Mouse (Mus musculus) neural tube, embryonic 14.5 days (tissue): ENCODE results near the gene Adss. TPM values are rescaled to one million over a fixed set of nuclear protein-coding genes. Genes with fewer than 3 reads are reported as not detected.

Source experiments
- ATAC-seq: fragments of 200-750 bp; cut with Nextera tagmentation; 2 replicates; pipeline ENCODE4 v1.8.0; 2017; ENCODE audit warnings: low read depth, mild to moderate bottlenecking, moderate TSS enrichment, moderate library complexity
- H3K27ac ChIP-seq: fragments of 300-500 bp; sonication (generic); 2 replicates; pipeline ENCODE4 v1.5.1; 2014; ENCODE audit warnings: low read depth, mild to moderate bottlenecking, control low read depth, low read length, moderate library complexity, mixed read lengths
- H3K27me3 ChIP-seq: fragments of 300-500 bp; sonication (generic); 2 replicates; pipeline ENCODE4 v1.6.1; 2014; ENCODE audit warnings: low read length; ENCODE audit not compliant: control insufficient read depth, insufficient read depth
- H3K36me3 ChIP-seq: fragments of 300-500 bp; sonication (generic); 2 replicates; pipeline ENCODE4 v1.6.1; 2014; ENCODE audit warnings: low read length, mixed read lengths; ENCODE audit not compliant: control insufficient read depth, insufficient read depth
- H3K4me1 ChIP-seq: fragments of 300-500 bp; sonication (generic); 2 replicates; pipeline ENCODE4 v1.6.1; 2014; ENCODE audit warnings: low read length; ENCODE audit not compliant: control insufficient read depth, insufficient read depth
- H3K4me2 ChIP-seq: fragments of 300-500 bp; sonication (generic); 2 replicates; pipeline ENCODE4 v1.6.1; 2014; ENCODE audit warnings: mild to moderate bottlenecking, low read depth, low read length, control low read depth
- H3K4me3 ChIP-seq: fragments of 300-500 bp; sonication (generic); 2 replicates; pipeline ENCODE4 v1.5.1; 2014; ENCODE audit warnings: low read depth, low read length, control low read depth, mixed read lengths
- H3K9ac ChIP-seq: fragments of 300-500 bp; sonication (generic); replicated peaks from 2 replicates; pipeline ENCODE4 v1.6.1; 2014; ENCODE audit warnings: low read depth, mild to moderate bottlenecking, control low read depth, low read length, mixed read lengths
- H3K9me3 ChIP-seq: fragments of 300-500 bp; sonication (generic); 2 replicates; pipeline ENCODE4 v1.6.1; 2016; ENCODE audit warnings: low read length; ENCODE audit not compliant: control insufficient read depth
- WGBS: fragments of 180-500 bp; shearing (Covaris S2); extraction: QIAGEN DNeasy Blood & Tissue Kit; methylation state at CpG from one replicate; pipeline ENCODE4 v1.1.7; 2014; 5-methylcytosine and 5-hydroxymethylcytosine counted together
- polyA plus RNA-seq: library from polyadenylated mRNA; unstranded; fragments of >200 nt; fragmentation: Nextera tagmentation; extraction: Ambion mirVana; gene quantifications from 2 replicates; pipeline ENCODE4 v1.2.1, GENCODE M21; 2014

Gene Adss
- polyA plus RNA-seq, 1 experiment from 2014 or later = 52.2 TPM

DNA sequence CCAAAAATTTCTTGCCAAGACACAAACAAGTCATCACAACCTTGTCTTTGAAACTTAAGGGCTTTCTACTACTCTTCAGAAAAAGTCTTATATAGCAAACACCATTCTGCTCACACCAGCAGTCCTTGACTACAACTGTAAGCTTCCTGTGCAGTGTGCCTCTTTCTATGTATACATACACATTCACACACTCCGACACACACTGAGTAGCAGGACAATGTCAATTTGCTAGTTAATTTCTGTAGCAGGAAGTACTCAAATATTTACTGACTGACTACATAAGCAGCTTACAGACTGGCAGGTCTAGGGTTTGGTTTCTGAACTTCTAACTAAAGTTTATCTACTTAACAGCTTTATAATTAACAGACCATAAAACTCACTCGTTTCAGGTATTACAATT lies 18.9 kb downstream of the Adss start:
- Histone ChIP-seq H3K9me3 (no peaks in the 10 kb centered on the region), H3K4me3 (no peak overlapping the region), H3K4me1 (no peaks in the 10 kb centered on the region), H3K4me2 (no peak overlapping the region), H3K9ac (no peak overlapping the region), H3K27ac (no peak overlapping the region), H3K36me3 (peaks cover 16% of the 10 kb centered on the region), H3K27me3 (no peaks in the 10 kb centered on the region)
- WGBS = 91% methylated on average over 2 of the region's 2 CpGs
- no peak for ATAC-seq

DNA sequence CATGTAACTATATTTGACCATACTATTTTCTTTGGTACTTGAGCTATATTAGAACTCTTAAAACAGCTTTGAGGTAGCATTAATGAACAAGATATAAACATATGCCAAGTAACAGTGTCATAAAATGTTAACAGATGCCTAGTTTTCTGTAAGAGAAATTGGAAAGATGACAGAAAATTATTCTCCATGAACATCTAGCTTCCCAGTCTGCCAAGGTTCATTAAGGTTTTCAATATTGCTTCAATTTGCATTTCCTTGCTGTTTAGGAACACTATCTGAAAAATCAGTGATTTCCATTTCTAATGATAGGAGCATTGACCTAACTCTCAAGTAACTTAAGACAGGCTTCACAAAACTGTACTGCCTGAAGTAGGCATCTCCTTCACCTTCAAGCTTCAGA lies 27.4 kb downstream of the Adss start:
- no peaks in the 10 kb centered on the region for H3K4me1 ChIP-seq
- ATAC-seq = no peak
- H3K9me3 ChIP-seq = no peaks in the 10 kb centered on the region
- H3K36me3 ChIP-seq = peaks cover 15% of the 10 kb centered on the region; the same call in 1 of the 2 replicates
- H3K9ac ChIP-seq = no peak overlapping the region
- no peak overlapping the region for H3K4me2 ChIP-seq
- no peak overlapping the region for H3K4me3 ChIP-seq
- no peaks in the 10 kb centered on the region for H3K27me3 ChIP-seq
- no peak overlapping the region for H3K27ac ChIP-seq

DNA sequence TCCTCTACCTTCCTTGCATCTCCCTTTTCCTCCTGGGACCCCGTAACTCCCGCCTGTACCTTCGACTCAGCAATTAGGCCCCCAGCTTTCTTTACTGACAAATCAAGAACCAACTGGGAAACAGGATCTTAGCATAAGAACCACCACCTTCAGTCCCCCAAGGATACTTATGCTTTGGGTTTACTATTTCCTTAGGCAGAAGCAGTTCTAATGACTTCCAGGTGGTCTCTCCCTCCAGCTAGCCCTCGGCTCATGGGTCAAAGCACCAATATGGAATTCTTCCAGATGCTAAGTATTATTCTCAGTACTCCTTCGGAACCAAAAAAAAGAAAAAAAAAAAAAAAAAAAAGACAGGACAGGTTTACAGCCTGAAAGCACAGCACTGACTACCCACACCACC lies 39.1 kb downstream of the Adss start:
- H3K4me3 ChIP-seq = no peak overlapping the region
- 87% methylated on average over 5 of the region's 5 CpGs for WGBS
- H3K27ac ChIP-seq = no peak overlapping the region
- no peak overlapping the region for H3K9ac ChIP-seq
- H3K4me2 ChIP-seq = no peak overlapping the region
- no peaks in the 10 kb centered on the region for H3K9me3 ChIP-seq
- no peak for ATAC-seq
- H3K4me1 ChIP-seq = no peaks in the 10 kb centered on the region
- H3K36me3 ChIP-seq = no peaks in the 10 kb centered on the region
- H3K27me3 ChIP-seq = no peaks in the 10 kb centered on the region

DNA sequence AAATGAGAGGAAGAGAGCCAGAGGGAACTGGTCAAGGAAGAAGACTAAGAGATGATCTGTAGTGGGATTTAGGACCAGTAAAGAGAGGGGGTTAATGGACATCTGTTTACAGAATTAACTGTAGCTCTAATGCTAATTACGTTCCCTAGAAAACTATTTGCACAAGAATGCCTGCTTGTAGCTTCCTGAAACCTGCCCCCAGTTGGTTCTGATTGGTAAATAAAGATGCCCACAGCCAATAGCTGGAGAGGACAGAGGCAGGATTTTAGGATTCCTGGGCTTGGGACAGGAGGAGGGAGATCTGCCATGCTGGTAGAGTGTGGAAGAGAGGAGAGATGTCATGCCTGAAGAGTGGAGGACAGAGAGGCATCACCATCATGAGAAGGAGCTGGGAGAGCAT lies 42.8 kb downstream of the Adss start:
- Histone ChIP-seq H3K9me3 (peaks cover 2% of the 10 kb centered on the region; the same call in 1 of the 2 replicates), H3K9ac (no peak overlapping the region), H3K27me3 (no peaks in the 10 kb centered on the region), H3K4me3 (no peak overlapping the region), H3K27ac (no peak overlapping the region), H3K4me1 (no peaks in the 10 kb centered on the region), H3K36me3 (no peaks in the 10 kb centered on the region), H3K4me2 (no peak overlapping the region)
- ATAC-seq = no peak
- WGBS = 50% methylated on average over 1 of the region's 1 CpGs

DNA sequence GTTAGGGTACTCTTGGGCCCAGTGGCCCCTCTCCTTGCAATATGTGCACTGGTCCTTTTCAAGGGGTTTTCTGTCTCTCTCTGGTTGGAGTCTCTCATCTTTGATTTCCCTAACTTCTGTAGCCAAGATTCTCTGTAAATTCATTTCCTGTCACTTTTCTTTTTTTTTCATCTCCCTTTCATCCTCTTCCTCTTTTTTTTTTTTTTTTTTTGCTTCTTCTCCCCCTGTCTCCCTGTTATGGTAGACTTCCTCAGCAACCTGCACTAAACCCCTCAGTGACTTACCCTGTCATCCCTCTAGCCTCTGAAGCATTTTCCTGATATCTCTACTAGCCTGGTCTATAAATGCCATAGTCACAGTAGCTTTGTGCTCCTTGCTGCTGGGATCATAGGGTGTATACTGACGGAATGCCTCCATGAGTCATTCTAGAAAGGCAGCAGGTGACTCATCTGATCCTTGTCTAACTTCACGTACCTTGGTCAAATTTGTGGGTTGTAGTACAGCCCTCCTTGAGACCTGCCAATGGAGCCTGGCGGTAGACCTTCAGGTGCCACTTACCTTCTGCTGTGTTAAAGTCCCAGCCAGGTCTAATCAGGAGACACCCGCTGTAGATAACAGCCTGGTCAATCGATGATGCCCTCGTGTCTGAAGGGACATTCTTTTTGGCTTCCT lies 48.3 kb downstream of the Adss start:
- Histone ChIP-seq H3K9me3 (peaks cover 2% of the 10 kb centered on the region; the same call in 1 of the 2 replicates), H3K27ac (no peak overlapping the region), H3K36me3 (no peaks in the 10 kb centered on the region), H3K9ac (no peak overlapping the region), H3K27me3 (no peaks in the 10 kb centered on the region), H3K4me3 (no peak overlapping the region), H3K4me1 (no peaks in the 10 kb centered on the region), H3K4me2 (no peak overlapping the region)
- WGBS = 96% methylated on average over 6 of the region's 6 CpGs
- ATAC-seq = no peak

DNA sequence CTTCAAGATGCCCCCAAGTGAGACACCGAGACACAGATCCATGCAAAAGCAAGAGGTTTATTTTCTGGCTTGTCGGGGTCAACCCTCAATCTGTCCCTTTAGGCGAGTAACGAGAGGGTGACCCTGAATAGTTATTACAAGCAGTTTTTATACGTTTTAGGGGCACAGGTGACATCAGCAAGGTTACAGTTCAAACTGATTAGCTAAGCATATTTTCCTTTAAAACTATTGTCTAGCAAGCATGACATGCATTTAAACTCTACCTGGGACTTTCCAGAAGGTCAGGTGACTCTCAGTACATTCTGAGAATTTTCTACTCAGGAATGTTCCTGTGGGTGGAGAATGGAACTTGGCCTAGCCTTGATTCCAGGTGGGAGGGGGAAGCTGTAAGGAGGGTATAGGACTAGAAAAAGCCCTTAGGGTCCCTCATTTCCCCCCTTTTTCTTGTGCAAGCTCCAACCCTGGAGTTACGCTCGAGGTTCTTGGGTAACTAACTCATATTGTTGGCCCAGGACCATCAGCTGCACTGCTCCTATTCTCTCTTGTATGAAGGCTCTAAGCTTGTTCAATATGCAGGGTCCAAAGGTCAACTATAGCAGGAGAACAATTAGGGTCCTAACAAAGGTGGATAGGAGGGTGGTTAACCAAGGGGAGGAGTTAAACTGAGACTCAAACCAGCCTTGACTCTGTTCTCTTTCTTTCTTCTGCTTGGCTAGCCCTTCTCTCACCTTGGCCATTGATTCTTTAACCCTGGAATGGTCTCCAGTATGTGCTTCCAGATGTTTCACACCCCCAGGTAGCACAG lies 51.6 kb downstream of the Adss start:
- Histone ChIP-seq H3K9ac (no peak overlapping the region), H3K4me2 (no peak overlapping the region), H3K36me3 (no peaks in the 10 kb centered on the region), H3K4me3 (no peak overlapping the region), H3K4me1 (no peaks in the 10 kb centered on the region), H3K9me3 (no peaks in the 10 kb centered on the region), H3K27me3 (no peaks in the 10 kb centered on the region), H3K27ac (no peak overlapping the region)
- ATAC-seq = no peak
- 84% methylated on average over 7 of the region's 7 CpGs for WGBS

DNA sequence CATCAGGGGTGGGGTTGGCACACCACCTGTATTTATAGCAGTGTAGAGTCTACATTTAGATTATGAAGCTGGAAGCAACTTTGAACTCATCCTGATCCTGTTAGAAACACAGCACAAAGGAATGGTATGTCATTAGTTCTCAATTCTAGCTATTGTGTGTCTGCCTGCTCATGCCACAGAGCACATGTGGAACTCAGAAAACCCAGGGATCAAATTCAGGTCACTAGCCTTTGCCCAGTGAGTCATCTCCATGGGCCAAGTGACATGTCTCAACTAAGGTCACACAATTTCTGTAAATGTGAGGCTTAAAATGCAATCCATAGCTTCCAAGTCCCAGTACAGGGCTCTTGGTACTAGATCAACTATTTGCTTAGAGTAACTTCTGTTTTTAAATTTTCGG lies 54.2 kb downstream of the Adss start:
- no peak overlapping the region for H3K4me3 ChIP-seq
- no peaks in the 10 kb centered on the region for H3K36me3 ChIP-seq
- ATAC-seq = no peak
- no peak overlapping the region for H3K9ac ChIP-seq
- H3K4me1 ChIP-seq = no peaks in the 10 kb centered on the region
- H3K27ac ChIP-seq = no peak overlapping the region
- no peaks in the 10 kb centered on the region for H3K27me3 ChIP-seq
- no peaks in the 10 kb centered on the region for H3K9me3 ChIP-seq
- no peak overlapping the region for H3K4me2 ChIP-seq
- WGBS = 78% methylated on average over 1 of the region's 1 CpGs

DNA sequence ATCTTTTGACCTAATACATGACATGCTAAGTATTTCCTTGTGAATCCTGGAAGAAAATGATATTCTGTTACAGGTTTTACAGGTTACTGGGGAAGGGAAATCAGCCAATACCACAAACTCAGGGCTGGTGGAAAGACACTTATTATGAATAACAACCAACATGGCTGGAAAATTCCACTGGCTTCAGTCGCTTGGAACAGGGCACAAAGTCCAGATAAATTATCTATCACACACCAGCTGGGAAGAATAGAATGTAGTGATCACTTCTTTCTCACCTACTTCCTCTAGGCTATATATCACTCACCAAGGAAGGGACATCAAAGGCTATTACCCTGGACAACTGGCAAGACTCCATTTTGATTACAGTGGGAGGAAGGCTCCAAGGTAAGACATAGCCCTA lies 55.6 kb downstream of the Adss start:
- Histone ChIP-seq H3K9ac (no peak overlapping the region), H3K4me1 (no peaks in the 10 kb centered on the region), H3K27me3 (no peaks in the 10 kb centered on the region), H3K27ac (no peak overlapping the region), H3K36me3 (no peaks in the 10 kb centered on the region), H3K9me3 (no peaks in the 10 kb centered on the region), H3K4me3 (no peak overlapping the region), H3K4me2 (no peak overlapping the region)
- ATAC-seq = no peak
- 73% methylated on average over 1 of the region's 1 CpGs for WGBS

DNA sequence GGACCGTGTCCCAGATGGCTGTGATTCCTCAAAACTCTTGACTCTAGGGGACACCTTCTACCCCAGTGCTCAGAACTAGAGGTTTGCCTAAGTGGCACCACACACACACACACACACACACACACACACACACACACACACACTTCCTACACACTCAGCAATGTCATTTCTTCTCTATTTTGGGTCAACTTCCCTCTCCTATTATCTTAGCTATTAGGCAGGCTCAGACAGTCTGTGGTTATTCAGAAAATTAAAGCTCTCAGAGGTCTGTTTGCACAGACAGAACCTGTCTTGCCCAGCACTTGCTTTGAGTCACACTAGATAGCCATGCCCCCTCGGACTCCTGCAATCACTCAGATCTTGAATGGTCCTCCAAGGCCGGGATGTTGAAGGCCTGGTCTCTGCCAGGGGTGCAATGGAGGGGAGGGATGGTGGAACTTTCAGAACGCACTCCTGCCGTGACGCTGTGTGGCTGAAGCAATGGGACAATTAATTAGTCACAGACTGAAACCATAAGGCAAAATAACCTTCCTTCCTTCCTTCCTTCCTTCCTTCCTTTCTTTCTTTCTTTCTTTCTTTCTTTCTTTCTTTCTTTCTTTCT lies 58.7 kb downstream of the Adss start:
- Histone ChIP-seq H3K27ac (no peak overlapping the region), H3K4me2 (no peak overlapping the region), H3K36me3 (no peaks in the 10 kb centered on the region), H3K9me3 (no peaks in the 10 kb centered on the region), H3K27me3 (no peaks in the 10 kb centered on the region), H3K4me1 (no peaks in the 10 kb centered on the region), H3K9ac (no peak overlapping the region), H3K4me3 (no peak overlapping the region)
- WGBS = 60% methylated on average over 6 of the region's 6 CpGs
- ATAC-seq = no peak
